Mouse (Mus musculus): ENCODE measurements around the gene Pelo. TPM values are rescaled to one million over a fixed set of nuclear protein-coding genes. Genes with fewer than 3 reads are reported as not detected.

Gene Pelo
- 5.4 and 5.7 TPM in 2 replicates for polyA plus RNA-seq (2015; fragmentation: Nextera tagmentation; extraction: Ambion mirVana)

GRCm38 (mm10) chr13:115090069-115090976 is at the start of gene Pelo:
TSS of gene Pelo (minus strand) at chr13:115090186.
- Histone ChIP-seq H3K4me1 (ENCODE audit: control insufficient read depth, insufficient read depth, low read length) (peaks cover 26% of the 10 kb centered on the region), H3K27me3 (replicated peaks; ENCODE audit: control insufficient read depth, insufficient read depth, low read length) (no peaks in the 10 kb centered on the region), H3K4me2 (ENCODE audit: low read depth, low read length) (peak within 1 kb of the TSS; percentile 95), H3K27ac (ENCODE audit: low read length) (peak within 1 kb of the TSS; percentile 94), H3K4me3 (ENCODE audit: low read length) (peak within 1 kb of the TSS; percentile 68), H3K9ac (ENCODE audit: low read depth, low read length) (peak within 1 kb of the TSS; percentile 82), H3K36me3 (ENCODE audit: control insufficient read depth, insufficient read depth, low read length) (peaks cover 6% of the 10 kb centered on the region), H3K9me3 (ENCODE audit: control insufficient read depth, low read length) (no peaks in the 10 kb centered on the region)
- under 1% methylated on average over 60 of the region's 60 CpGs for WGBS
- ATAC-seq = peak; percentile 96

GRCm38 (mm10) chr13:115138513-115138912 is 48.5 kb upstream of the Pelo start:
- 92% methylated on average over 7 of the region's 7 CpGs for WGBS
- Histone ChIP-seq H3K27ac (ENCODE audit: low read length) (no peak overlapping the region), H3K4me1 (ENCODE audit: control insufficient read depth, insufficient read depth, low read length) (no peaks in the 10 kb centered on the region), H3K27me3 (replicated peaks; ENCODE audit: control insufficient read depth, insufficient read depth, low read length) (no peaks in the 10 kb centered on the region), H3K4me3 (ENCODE audit: low read length) (no peak overlapping the region), H3K9me3 (ENCODE audit: control insufficient read depth, low read length) (no peaks in the 10 kb centered on the region), H3K36me3 (ENCODE audit: control insufficient read depth, insufficient read depth, low read length) (no peaks in the 10 kb centered on the region), H3K4me2 (ENCODE audit: low read depth, low read length) (no peak overlapping the region), H3K9ac (ENCODE audit: low read depth, low read length) (no peak overlapping the region)
- ATAC-seq = no peak

DNA sequence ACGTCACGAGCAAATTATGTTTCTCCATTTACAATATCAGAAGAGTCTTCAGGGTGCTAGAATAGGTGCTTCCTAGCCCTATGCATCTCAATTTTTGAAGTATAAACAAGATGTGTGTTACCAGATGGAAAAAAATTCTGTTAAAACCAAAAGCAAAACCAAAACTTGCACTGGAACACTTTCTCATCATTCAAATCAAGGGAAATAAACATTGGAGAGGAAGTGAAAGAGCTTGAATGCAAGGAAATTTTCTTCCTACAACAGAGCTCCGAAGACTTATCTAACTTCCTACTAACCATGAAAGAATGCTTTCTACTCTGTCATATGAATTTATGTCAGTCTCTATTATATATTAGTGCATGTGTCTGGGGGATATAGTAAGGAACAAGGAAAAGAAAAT is 46.8 kb upstream of the Pelo start:
- Histone ChIP-seq H3K9me3 (ENCODE audit: control insufficient read depth, low read length) (no peaks in the 10 kb centered on the region), H3K27me3 (replicated peaks; ENCODE audit: control insufficient read depth, insufficient read depth, low read length) (no peaks in the 10 kb centered on the region), H3K36me3 (ENCODE audit: control insufficient read depth, insufficient read depth, low read length) (no peaks in the 10 kb centered on the region), H3K9ac (ENCODE audit: low read depth, low read length) (no peak overlapping the region), H3K4me3 (ENCODE audit: low read length) (no peak overlapping the region), H3K4me1 (ENCODE audit: control insufficient read depth, insufficient read depth, low read length) (no peaks in the 10 kb centered on the region), H3K27ac (ENCODE audit: low read length) (no peak overlapping the region), H3K4me2 (ENCODE audit: low read depth, low read length) (no peak overlapping the region)
- no peak for ATAC-seq
- WGBS = 72% methylated on average over 3 of the region's 3 CpGs

DNA sequence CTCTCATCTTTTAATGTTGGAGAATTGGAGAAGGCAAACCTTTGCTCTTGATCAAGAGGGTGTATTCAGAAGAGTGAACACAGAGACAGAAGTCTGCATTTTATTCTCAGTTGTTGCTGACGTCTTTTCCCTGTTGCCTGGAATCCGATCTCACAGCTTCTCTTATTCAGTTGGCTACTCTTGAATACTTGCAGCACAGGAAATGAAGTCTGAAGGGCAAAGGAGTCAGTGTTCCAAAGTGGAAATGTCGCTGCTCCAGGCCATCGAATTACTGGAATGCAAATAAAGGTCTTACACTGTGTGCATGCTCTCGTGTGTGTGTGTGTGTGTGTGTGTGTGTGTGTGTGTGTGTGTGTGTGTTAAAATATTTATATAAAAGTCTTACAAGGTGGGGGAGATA is 42.4 kb upstream of the Pelo start:
- 25% methylated on average over 5 of the region's 5 CpGs for WGBS
- ATAC-seq = no peak
- H3K36me3 ChIP-seq (ENCODE audit: control insufficient read depth, insufficient read depth, low read length) = no peaks in the 10 kb centered on the region
- no peak overlapping the region for H3K4me3 ChIP-seq (ENCODE audit: low read length)
- H3K4me2 ChIP-seq (ENCODE audit: low read depth, low read length) = no peak overlapping the region
- H3K9ac ChIP-seq (ENCODE audit: low read depth, low read length) = no peak overlapping the region
- no peaks in the 10 kb centered on the region for H3K27me3 ChIP-seq (replicated peaks; ENCODE audit: control insufficient read depth, insufficient read depth, low read length)
- H3K4me1 ChIP-seq (ENCODE audit: control insufficient read depth, insufficient read depth, low read length) = no peaks in the 10 kb centered on the region
- H3K27ac ChIP-seq (ENCODE audit: low read length) = no peak overlapping the region
- no peaks in the 10 kb centered on the region for H3K9me3 ChIP-seq (ENCODE audit: control insufficient read depth, low read length)

- H3K9ac ChIP-seq (ENCODE audit: low read depth, low read length) = no peak overlapping the region
- H3K27me3 ChIP-seq (replicated peaks; ENCODE audit: control insufficient read depth, insufficient read depth, low read length) = no peaks in the 10 kb centered on the region
- H3K9me3 ChIP-seq (ENCODE audit: control insufficient read depth, low read length) = no peaks in the 10 kb centered on the region
- H3K4me3 ChIP-seq (ENCODE audit: low read length) = no peak overlapping the region
- no peaks in the 10 kb centered on the region for H3K4me1 ChIP-seq (ENCODE audit: control insufficient read depth, insufficient read depth, low read length)
- no peak overlapping the region for H3K27ac ChIP-seq (ENCODE audit: low read length)
- no peak overlapping the region for H3K4me2 ChIP-seq (ENCODE audit: low read depth, low read length)
- no peaks in the 10 kb centered on the region for H3K36me3 ChIP-seq (ENCODE audit: control insufficient read depth, insufficient read depth, low read length)
- WGBS = 63% methylated on average over 3 of the region's 3 CpGs
- no peak for ATAC-seq
Observed at GRCm38 (mm10) chr13:115131381-115131780, 41.4 kb upstream of the Pelo start.

GRCm38 (mm10) chr13:115130035-115130434 is 40.0 kb upstream of the Pelo start:
- Histone ChIP-seq H3K9ac (ENCODE audit: low read depth, low read length) (no peak overlapping the region), H3K4me3 (ENCODE audit: low read length) (no peak overlapping the region), H3K27ac (ENCODE audit: low read length) (no peak overlapping the region), H3K27me3 (replicated peaks; ENCODE audit: control insufficient read depth, insufficient read depth, low read length) (no peaks in the 10 kb centered on the region), H3K9me3 (ENCODE audit: control insufficient read depth, low read length) (no peaks in the 10 kb centered on the region), H3K36me3 (ENCODE audit: control insufficient read depth, insufficient read depth, low read length) (no peaks in the 10 kb centered on the region), H3K4me1 (ENCODE audit: control insufficient read depth, insufficient read depth, low read length) (no peaks in the 10 kb centered on the region), H3K4me2 (ENCODE audit: low read depth, low read length) (no peak overlapping the region)
- WGBS = 81% methylated on average over 2 of the region's 2 CpGs
- no peak for ATAC-seq

GRCm38 (mm10) chr13:115127826-115128225 is 37.8 kb upstream of the Pelo start:
- Histone ChIP-seq H3K27me3 (replicated peaks; ENCODE audit: control insufficient read depth, insufficient read depth, low read length) (no peaks in the 10 kb centered on the region), H3K4me1 (ENCODE audit: control insufficient read depth, insufficient read depth, low read length) (no peaks in the 10 kb centered on the region), H3K4me3 (ENCODE audit: low read length) (no peak overlapping the region), H3K36me3 (ENCODE audit: control insufficient read depth, insufficient read depth, low read length) (no peaks in the 10 kb centered on the region), H3K9ac (ENCODE audit: low read depth, low read length) (no peak overlapping the region), H3K9me3 (ENCODE audit: control insufficient read depth, low read length) (no peaks in the 10 kb centered on the region), H3K27ac (ENCODE audit: low read length) (no peak overlapping the region), H3K4me2 (ENCODE audit: low read depth, low read length) (no peak overlapping the region)
- ATAC-seq = no peak
- 84% methylated on average over 1 of the region's 1 CpGs for WGBS

GRCm38 (mm10) chr13:115126534-115126933 is 36.5 kb upstream of the Pelo start:
- no peaks in the 10 kb centered on the region for H3K27me3 ChIP-seq (replicated peaks; ENCODE audit: control insufficient read depth, insufficient read depth, low read length)
- H3K9ac ChIP-seq (ENCODE audit: low read depth, low read length) = no peak overlapping the region
- H3K4me3 ChIP-seq (ENCODE audit: low read length) = no peak overlapping the region
- WGBS = 97% methylated on average over 2 of the region's 2 CpGs
- no peak overlapping the region for H3K27ac ChIP-seq (ENCODE audit: low read length)
- no peak for ATAC-seq
- H3K4me1 ChIP-seq (ENCODE audit: control insufficient read depth, insufficient read depth, low read length) = no peaks in the 10 kb centered on the region
- H3K36me3 ChIP-seq (ENCODE audit: control insufficient read depth, insufficient read depth, low read length) = no peaks in the 10 kb centered on the region
- H3K9me3 ChIP-seq (ENCODE audit: control insufficient read depth, low read length) = no peaks in the 10 kb centered on the region
- no peak overlapping the region for H3K4me2 ChIP-seq (ENCODE audit: low read depth, low read length)

- 86% methylated on average over 4 of the region's 4 CpGs for WGBS
- H3K9me3 ChIP-seq (ENCODE audit: control insufficient read depth, low read length) = no peaks in the 10 kb centered on the region
- H3K4me3 ChIP-seq (ENCODE audit: low read length) = no peak overlapping the region
- no peak overlapping the region for H3K9ac ChIP-seq (ENCODE audit: low read depth, low read length)
- no peaks in the 10 kb centered on the region for H3K36me3 ChIP-seq (ENCODE audit: control insufficient read depth, insufficient read depth, low read length)
- no peak overlapping the region for H3K27ac ChIP-seq (ENCODE audit: low read length)
- H3K27me3 ChIP-seq (replicated peaks; ENCODE audit: control insufficient read depth, insufficient read depth, low read length) = no peaks in the 10 kb centered on the region
- H3K4me1 ChIP-seq (ENCODE audit: control insufficient read depth, insufficient read depth, low read length) = no peaks in the 10 kb centered on the region
- H3K4me2 ChIP-seq (ENCODE audit: low read depth, low read length) = no peak overlapping the region
- no peak for ATAC-seq
Observed at GRCm38 (mm10) chr13:115125130-115125529, 35.1 kb upstream of the Pelo start.
